Mouse (Mus musculus) gastrocnemius, postnatal 36 days (tissue): ENCODE data around the gene Gm4858. TPM values are rescaled to one million over a fixed set of nuclear protein-coding genes. Genes with fewer than 3 reads are reported as not detected.
"Not testable (repeated sequence)": the region's sequence is repeated elsewhere in the genome, so short reads cannot be mapped to it uniquely, and the experiment has no call there.

Experiments
- DNase-seq, 2 experiments: peaks; one replicate each; pipeline ENCODE4 v3.0.0; 2022
- intact Hi-C: fragments of 180-260 bp; cut with DNase I; formaldehyde crosslinking; loops from one replicate; pipeline ENCODE4 v1.15.1; 2025
- long read RNA-seq, 2 experiments: library from polyadenylated mRNA; stranded (forward); transcript quantifications; one replicate each; pipeline ENCODE4 v2.0.0; 2021
- total RNA-seq, 2 experiments: library from RNA; stranded (reverse); gene quantifications; 2 replicates each; pipeline ENCODE4 v1.2.3; 2021

Gm4858 gene
- not detected for total RNA-seq
- long read RNA-seq, experiment 1: 0 reads
- long read RNA-seq, experiment 2: 0 reads

DNA sequence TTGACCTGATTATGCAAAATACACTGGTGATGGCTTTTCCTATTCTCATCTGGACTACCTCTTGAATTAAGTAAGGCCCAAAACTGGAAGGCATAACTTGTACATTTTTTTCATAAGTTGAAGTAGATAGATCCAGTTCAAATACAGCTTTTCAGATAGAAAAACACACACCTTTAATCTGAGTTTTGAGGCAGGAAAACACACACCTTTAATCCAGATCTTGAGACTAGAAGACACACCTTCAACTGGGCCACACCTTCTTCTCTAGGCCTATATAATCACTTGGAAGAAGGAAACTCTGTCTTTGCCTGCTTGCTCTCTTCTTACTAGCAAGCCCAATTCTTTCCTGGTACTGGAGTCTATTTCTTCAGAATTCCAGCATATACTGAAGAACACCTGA lies at the start of gene Gm4858:
Gm4858 (plus strand) TSS at position 301 of the 400 bp plus-strand sequence.
- intact Hi-C loops, DNase-seq: not testable (repeated sequence)

DNA sequence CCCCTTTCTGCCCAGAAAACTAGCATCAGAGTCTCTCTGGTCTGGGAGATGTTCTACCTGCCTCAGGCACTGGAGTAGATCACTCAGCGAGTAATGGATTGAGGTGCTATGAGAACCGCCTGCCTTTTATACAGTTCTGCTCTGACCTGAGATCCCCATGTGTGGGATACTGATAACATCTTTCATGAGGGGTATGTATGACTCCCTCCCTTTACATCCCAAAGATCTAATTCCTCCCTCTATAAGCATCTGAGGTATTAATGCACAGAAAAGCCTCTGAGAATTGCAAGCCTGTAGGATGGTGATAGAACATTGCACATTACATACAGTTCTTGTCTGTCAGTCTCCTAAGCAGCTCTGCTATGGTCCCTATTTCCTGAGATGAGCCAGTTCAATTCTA lies 49.7 kb upstream of the Gm4858 start, which contains the start of gene Lce1m:
Lce1m (minus strand) TSS at position 101 of the 400 bp plus-strand sequence.
- no peak for DNase-seq
- intact Hi-C loops: no loop called here

DNA sequence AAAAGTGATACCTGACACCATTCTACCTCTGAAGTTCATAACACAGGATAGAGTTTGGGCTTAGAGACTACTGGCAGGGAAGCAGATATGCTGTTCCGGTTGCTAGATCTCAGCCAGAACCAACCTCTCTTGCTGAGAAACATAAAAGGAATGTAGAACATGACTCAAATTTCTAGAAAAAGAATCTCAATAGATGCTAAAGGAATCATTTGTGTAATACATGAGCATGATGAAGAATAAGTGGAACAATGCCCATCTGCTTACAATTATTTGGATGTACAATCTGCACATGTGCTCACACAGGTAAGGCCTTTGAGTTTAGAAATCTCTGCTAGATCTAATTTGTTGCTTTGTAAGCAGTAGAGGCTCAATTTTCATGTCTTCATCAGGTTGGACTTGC lies 47.5 kb upstream of the Gm4858 start:
- no peak for DNase-seq
- intact Hi-C loops: no loop called here

DNA sequence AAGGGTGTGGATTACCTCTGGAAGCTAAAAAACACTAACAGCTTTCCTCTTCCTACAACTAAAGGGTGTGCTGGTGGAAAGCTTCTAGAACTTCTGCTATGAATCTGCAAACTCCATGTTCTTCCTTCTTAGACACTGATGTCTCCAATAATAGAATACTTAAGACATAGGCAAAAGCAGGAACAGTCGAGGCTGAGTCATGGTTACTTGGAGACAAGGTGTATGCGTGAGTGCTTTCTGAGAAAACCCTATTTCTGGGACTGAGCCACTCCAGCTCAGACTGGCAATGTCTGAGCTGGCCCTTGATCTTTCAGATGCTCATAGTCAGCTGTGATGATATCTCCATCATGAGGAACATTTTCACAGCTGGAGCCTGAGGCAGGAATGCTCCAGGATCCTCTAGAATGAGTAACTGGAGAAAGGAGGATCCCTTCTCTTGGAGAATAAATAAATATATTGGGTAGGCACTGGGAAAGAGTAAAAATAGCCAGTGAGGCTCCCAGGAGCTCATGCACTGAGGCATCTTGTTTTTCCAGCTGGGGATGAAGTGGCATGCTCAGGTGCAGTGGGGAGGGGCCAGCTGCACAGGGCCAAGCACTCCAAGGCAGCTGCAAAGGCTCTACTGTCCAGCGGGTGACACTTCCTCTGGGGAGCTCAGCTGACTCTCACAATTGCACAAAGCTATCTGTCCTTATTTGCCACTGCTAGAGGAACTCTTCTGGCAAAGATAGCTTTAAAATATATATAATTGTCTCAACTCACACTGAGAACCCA lies 45.0 kb upstream of the Gm4858 start:
- DNase-seq: no peak
- intact Hi-C loops: no loop called here

DNA sequence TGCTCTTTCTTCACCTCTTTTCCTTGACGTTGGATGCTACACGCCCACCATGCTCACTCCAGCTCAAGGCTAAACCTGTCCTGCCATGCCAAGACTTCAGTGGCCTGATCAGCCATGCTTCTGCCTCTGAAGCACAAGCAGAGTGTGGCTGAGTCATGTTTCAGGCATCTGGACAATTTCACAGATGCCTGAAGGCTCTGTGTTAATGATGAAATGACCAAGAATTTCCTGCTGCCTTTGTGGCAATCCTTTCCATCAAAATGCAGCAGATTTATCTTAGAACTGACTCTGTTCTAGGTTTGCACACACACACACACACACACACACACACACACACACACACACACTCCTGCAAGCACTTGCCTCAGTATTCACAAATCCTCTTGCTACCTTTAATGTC lies 43.1 kb upstream of the Gm4858 start:
- intact Hi-C loops: no loop called here
- no peak for DNase-seq

DNA sequence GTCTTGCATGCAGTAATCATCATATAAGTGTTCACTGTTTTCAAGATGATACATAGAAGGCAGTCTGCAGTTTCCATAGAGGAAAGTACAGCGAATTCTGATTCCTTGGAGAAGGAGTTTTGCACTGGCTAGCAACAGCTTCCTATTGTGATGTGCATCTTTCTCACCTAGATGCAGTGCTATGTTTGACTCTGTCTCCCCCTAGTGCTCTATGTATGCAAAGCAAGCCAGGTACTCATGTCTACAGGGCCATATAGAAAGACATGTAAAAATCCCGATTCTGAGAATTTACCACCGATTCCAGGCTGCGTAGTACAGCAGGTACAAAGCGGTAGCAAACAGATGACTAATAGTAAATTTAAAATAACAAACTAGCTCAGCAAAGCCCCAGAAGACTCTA lies 37.2 kb upstream of the Gm4858 start:
- no peak for DNase-seq
- intact Hi-C loops: no loop called here

DNA sequence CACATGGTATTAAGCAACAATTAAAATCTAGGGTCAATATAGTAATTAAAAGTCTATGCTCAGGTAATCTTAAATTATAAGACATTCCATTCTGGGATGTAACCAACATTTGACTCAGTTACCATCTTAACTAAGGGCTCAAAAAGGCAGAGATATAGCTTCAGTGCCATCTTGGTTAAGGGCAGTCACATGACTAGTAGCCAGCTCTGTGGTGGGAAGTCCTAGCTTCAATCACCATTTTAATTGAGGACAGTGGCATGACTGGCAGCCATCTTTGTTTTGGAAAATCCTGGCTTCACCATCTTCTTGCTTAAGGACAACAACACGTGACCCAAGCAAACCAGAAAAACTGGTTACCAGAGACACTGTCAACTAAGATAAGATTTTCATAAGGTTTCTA lies 18.4 kb upstream of the Gm4858 start:
- intact Hi-C loops: no loop called here

DNA sequence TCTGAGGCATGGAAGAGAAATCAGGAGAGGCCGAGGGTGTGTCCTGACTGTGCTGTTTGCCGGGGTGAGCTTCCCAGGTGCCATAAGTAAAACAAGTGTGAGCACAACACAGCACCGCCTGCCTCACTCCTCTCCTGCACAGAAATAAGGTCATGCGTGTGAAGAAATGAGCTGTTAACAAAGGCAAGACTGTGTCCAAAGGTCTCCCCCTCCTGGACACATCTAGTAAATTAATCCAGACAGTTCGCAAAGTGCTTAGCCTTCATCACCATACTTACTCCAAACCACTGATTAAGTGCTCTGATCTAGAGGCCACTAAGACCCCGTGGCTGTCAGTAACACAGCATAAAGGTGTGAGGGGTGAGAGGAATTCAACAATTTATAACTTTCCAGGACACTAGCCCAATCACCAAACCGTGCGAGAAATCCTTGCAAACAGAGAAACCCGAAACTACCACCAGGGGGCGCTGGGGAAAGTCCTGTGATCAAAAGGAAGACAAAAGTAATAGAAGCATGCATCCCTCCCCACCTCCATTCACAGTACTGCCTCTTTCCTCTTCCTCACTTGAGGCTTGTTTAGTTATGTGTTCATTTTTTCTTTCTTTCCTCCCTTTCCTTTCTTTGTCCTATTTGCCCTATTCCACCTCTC lies 15.7 kb upstream of the Gm4858 start:
- DNase-seq: no peak
- intact Hi-C loops: no loop called here

More for the DNA sequence above, 18.4 kb upstream of the Gm4858 start:
- DNase-seq: no peak

DNA sequence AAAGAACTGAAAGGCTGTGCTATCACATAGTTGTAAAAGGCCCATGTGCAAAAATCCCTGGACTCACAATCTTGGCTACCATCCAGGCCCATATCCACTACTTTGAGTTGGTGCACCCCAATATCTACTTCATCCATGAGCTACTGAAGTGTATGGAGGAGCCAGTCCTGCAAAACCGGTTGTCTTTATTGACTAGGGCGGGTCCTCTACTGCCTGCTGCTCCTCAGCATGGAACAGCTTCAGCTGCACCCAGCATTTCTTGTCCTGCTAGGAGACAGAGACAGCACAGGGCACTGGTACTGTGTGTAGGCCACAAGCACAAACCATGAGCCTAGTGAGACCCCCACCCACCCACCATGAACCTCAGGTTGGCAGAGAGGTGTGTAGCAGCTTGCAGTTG lies 18.0 kb downstream of the Gm4858 start:
- intact Hi-C loops: no loop called here
- DNase-seq: no peak

DNA sequence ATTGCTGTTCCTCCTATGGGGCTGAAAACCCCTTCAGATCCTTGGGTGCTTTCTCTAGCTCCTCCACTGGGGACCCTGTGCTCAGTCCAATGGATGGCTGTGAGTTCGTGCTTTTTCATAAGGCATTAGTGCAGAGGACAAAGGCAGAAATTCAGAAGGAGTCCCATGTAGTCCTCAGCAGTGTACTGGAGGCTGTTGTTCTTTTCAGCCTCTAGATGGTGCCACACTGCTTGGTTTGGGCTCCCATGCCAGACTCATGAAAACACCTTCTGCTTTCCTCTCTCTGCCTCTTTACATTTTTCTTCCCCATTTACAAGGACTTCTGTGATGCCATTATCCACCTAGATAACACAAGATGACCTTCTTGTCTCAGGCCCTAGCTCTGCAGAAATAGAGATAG lies 25.0 kb downstream of the Gm4858 start:
- DNase-seq, intact Hi-C loops: not testable (repeated sequence)

DNA sequence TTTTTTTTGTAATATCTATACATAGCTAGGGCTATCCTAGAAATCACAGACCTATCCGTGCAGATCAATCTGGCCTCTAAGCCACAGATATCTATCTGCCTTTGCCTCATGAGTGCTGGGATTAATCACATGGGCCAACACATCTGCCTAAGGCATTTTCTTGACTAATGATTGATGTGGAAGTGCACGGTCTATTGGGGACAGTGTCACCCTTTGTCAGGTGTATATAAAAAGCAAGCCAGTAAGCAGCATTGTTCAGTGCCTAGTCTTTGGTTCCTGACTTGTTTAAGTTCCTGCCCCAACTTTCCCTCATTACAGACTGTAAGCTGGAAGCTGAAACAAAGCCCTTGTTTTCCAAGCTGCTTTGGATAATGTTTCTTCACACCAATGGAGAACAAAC lies 27.8 kb downstream of the Gm4858 start:
- intact Hi-C loops: no loop called here
- DNase-seq: no peak

DNA sequence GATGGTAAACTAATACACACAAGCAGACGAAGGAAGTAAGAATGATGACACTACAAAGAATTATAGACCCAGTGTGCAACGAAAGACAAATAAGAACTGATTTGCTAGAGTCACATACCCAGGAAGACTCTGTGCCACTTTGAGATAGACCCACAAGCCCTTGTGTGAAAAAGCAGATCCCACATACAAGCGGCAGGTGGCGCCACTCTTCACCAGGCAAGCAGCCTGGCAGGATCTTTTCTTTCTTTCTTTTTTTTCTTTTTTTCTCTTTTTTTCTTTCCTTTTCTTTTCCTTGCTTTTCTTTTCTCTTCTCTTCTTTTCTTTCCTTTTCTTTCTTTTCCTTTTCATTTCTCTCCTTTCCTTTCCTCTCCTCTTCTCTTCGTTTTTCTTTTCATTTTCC lies 43.0 kb downstream of the Gm4858 start:
- DNase-seq: no peak
- intact Hi-C loops: no loop called here

DNA sequence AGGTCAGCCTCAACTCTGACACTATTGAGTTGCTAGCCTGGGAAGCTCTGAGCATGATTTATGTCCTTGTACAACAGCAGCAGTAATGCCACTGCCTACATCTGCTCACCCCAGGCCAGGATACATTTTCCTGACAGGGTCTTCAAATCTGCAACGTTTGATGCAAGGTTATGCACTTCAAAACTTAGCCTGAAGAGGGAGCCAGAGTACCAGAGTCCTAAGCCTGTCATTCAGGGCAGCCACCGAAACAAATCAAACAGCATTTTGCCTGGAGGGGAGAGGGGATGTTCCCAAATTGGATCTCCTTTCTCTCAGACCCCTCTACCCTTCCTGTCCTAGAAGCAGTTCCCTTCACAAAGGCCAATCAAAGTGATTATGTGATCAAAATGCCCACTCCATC lies 45.9 kb downstream of the Gm4858 start:
- DNase-seq: no peak
- intact Hi-C loops: no loop called here

DNA sequence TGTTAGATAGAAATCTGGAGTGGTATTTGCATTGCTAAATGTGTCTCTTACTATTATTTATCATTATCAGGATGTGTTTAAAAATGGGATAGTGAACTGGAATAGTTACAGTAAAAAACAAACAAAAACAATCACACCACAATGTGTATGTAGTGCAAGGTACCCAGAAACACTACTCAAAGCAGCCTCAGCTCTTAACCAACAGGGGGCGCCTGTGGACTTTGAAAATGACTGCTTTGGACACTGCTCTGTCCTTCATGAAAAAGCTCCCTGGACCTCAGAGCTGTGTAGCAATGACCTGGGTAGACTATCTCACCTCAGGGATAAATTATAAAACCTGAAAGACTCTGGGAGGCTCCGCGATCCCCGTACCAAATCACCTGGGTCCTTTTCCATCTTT lies 50.5 kb downstream of the Gm4858 start:
- no peak for DNase-seq
- intact Hi-C loops: no loop called here

Other genes starting within 250 kb of the Gm4858 start
- not detected for gene Kprp, start 241.6 kb upstream of the Gm4858 start, total RNA-seq
- gene Lce1l, start 217.5 kb upstream of the Gm4858 start, total RNA-seq: not detected
- gene 2310050C09Rik, start 198.6 kb upstream of the Gm4858 start, total RNA-seq: not detected
- not detected for gene Lce3a, start 142.6 kb upstream of the Gm4858 start, total RNA-seq
- gene Lce3b, start 135.8 kb upstream of the Gm4858 start, total RNA-seq: not detected
- not detected for gene Lce3c, start 124.3 kb upstream of the Gm4858 start, total RNA-seq
- gene Lce3d, start 111.4 kb upstream of the Gm4858 start, total RNA-seq: not detected
- not detected for gene Lce3e, start 101.8 kb upstream of the Gm4858 start, total RNA-seq
- not detected for gene Lce3f, start 76.6 kb upstream of the Gm4858 start, total RNA-seq
- not detected for gene Crct1, start 53.1 kb upstream of the Gm4858 start, total RNA-seq
- gene Lce1m, start 49.8 kb upstream of the Gm4858 start, total RNA-seq: not detected
- not detected for gene Crnn, start 76.0 kb downstream of the Gm4858 start, total RNA-seq
- gene Flg2, start 128.5 kb downstream of the Gm4858 start, total RNA-seq: not detected
- not detected for gene Flg, start 204.7 kb downstream of the Gm4858 start, total RNA-seq